Mouse (Mus musculus): Measurements from ENCODE around the gene Hs3st5.

DNA sequence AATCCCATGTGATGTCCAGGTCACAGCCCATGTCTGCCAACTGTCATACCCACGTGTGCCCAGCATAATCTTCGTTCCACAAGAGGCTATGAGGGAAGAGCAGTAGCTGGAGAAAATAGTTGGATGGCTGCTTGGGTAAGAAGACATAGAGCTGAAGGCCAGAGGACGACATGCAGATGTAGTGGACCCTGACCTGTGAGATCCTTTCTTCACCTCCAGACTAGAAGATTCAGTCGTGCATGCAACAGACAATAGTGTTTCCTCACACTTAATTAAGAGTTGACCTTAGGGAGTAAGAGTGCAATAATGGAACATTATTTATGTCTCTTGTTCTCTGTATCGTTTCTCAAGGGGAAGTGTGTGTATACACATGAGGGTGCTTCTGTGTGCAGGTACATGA, 300.4 kb downstream of the Hs3st5 start:
- TF ChIP-seq CTCF (IDR thresholded peaks at IDR 0.05; ENCODE audit: low read depth) = no peak
- TF ChIP-seq EP300 (IDR thresholded peaks at IDR 0.05; ENCODE audit: low read depth) = no peak

Data from liver, embryonic 14.5 days (tissue).